Mouse (Mus musculus) forebrain, embryonic 13.5 days (tissue): ENCODE measurements around the gene Mcrip1. TPM values are rescaled to one million over a fixed set of nuclear protein-coding genes. Genes with fewer than 3 reads are reported as not detected.
"Not testable (repeated sequence)": the region's sequence is repeated elsewhere in the genome, so short reads cannot be mapped to it uniquely, and the experiment has no call there.

Experiments
- ATAC-seq: fragments of 200-750 bp; cut with Nextera tagmentation; 2 replicates; pipeline ENCODE4 v1.8.0; 2017
- H3K27ac ChIP-seq: fragments of 300-500 bp; sonication (generic); 2 replicates; pipeline ENCODE4 v1.5.1; 2015; ENCODE audit warnings: inconsistent platforms, mild to moderate bottlenecking, moderate library complexity
- H3K27me3 ChIP-seq: fragments of 300-500 bp; sonication (generic); 2 replicates; pipeline ENCODE4 v1.6.1; 2015; ENCODE audit warnings: mild to moderate bottlenecking, inconsistent platforms
- H3K36me3 ChIP-seq: fragments of 300-500 bp; sonication (generic); 2 replicates; pipeline ENCODE4 v1.6.1; 2015; ENCODE audit warnings: mild to moderate bottlenecking, inconsistent platforms; ENCODE audit not compliant: poor library complexity, severe bottlenecking
- H3K4me1 ChIP-seq: fragments of 300-500 bp; sonication (generic); 2 replicates; pipeline ENCODE4 v1.6.1; 2015; ENCODE audit warnings: inconsistent platforms
- H3K4me2 ChIP-seq: fragments of 300-500 bp; sonication (generic); 2 replicates; pipeline ENCODE4 v1.6.1; 2015; ENCODE audit warnings: inconsistent platforms, mild to moderate bottlenecking, moderate library complexity
- H3K4me3 ChIP-seq: fragments of 300-500 bp; sonication (generic); 2 replicates; pipeline ENCODE4 v1.5.1; 2015; ENCODE audit warnings: mild to moderate bottlenecking, inconsistent platforms
- H3K9ac ChIP-seq: fragments of 300-500 bp; sonication (generic); 2 replicates; pipeline ENCODE4 v1.6.1; 2015; ENCODE audit warnings: mild to moderate bottlenecking, inconsistent platforms
- H3K9me3 ChIP-seq: fragments of 300-500 bp; sonication (generic); replicated peaks from 2 replicates; pipeline ENCODE4 v1.6.1; 2016; ENCODE audit warnings: inconsistent platforms
- WGBS: fragments of 180-500 bp; shearing (Covaris S2); methylation state at CpG from one replicate; pipeline ENCODE4 v1.1.7; 2015; 5-methylcytosine and 5-hydroxymethylcytosine counted together
- polyA plus RNA-seq: library from polyadenylated mRNA; unstranded; fragments of >200 nt; fragmentation: Nextera tagmentation; extraction: Ambion mirVana; gene quantifications from 2 replicates; pipeline ENCODE4 v1.2.1, GENCODE M21; 2015

Gene Mcrip1
- polyA plus RNA-seq, 1 experiment from 2014 or later: 228 TPM

DNA sequence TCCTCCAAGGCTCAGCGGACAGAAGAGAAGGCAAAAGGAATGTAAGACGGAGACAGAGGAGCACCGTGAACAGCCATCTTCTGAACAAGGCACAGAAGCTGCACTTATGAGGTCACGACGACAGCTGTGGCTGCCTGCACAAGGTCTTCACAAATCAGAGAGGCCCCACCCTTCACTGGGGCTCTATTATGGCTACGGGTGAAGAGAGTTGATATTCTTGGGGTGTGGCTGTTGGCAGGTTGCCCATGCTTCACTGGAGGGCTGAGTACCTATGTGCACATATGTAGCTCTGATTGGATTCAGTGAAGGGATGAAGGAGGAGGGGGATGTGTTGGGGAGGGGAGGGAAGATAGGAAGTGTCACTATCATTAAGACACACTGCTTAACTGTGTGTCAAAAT, 31.0 kb downstream of the Mcrip1 start:
- Histone ChIP-seq H3K4me3 (no peak overlapping the region), H3K9ac (no peak overlapping the region), H3K27ac (no peak overlapping the region), H3K27me3 (no peaks in the 10 kb centered on the region), H3K4me1 (no peaks in the 10 kb centered on the region), H3K36me3 (no peaks in the 10 kb centered on the region), H3K9me3 (no peaks in the 10 kb centered on the region), H3K4me2 (no peak overlapping the region)
- ATAC-seq: no peak
- WGBS: 79% methylated on average over 6 of the region's 6 CpGs

DNA sequence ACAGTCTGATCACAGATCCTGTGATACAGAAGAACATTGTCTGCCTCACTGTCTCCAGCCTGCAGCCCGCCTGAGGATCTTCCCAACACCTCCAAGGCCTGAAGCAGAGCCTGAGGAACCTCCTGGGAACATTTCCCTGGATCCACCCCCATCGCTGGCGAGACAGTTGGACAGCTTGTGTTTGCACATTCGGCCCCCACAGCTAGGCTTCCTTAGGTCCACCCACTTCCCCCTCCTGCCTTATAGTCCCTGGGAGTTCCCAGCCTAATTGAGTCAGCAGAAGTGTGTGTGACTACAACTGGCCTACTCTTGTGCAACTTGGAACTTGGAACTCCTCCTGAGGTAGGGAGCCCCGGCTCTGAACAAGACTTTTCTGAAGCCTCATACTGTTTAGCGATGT, 31.5 kb downstream of the Mcrip1 start:
- WGBS: 74% methylated on average over 6 of the region's 6 CpGs
- ATAC-seq: no peak
- no peaks in the 10 kb centered on the region for H3K9me3 ChIP-seq

GRCm38 (mm10) chr11:120517147-120517546, 32.4 kb downstream of the Mcrip1 start:
- Histone ChIP-seq H3K4me1 (no peaks in the 10 kb centered on the region), H3K27me3 (no peaks in the 10 kb centered on the region), H3K4me3 (no peak overlapping the region), H3K27ac (no peak overlapping the region), H3K9ac (no peak overlapping the region), H3K36me3 (no peaks in the 10 kb centered on the region), H3K4me2 (no peak overlapping the region), H3K9me3 (no peaks in the 10 kb centered on the region)
- no peak for ATAC-seq
- 70% methylated on average over 4 of the region's 4 CpGs for WGBS

More for the DNA sequence above, 31.5 kb downstream of the Mcrip1 start:
- Histone ChIP-seq H3K4me3 (no peak overlapping the region), H3K4me1 (no peaks in the 10 kb centered on the region), H3K9ac (no peak overlapping the region), H3K4me2 (no peak overlapping the region), H3K27ac (no peak overlapping the region), H3K36me3 (no peaks in the 10 kb centered on the region), H3K27me3 (no peaks in the 10 kb centered on the region)

DNA sequence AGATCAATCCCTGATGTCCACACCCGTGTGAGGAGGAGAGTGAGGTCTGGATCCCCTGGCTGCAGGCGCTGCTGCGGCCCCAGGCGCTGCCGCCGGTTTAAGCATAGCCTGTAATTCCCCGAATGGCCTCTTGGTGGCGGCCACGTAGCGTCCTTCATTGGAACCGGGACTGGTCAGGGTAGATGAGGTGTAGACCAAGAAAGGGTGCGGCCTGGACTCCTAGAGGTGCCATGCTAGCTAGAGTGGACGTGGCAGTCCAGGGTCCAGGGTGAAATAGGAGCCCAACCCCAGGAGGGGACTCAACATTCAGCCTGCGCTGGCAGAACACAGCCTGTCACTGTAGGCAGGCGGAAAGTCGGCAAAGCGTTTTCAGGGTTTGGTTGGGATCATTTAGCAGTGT, 33.9 kb downstream of the Mcrip1 start:
- no peak overlapping the region for H3K9ac ChIP-seq
- H3K4me2 ChIP-seq: 0 out of 2 replicates have a peak overlapping the region, but pooled peaks have one; percentile 8
- H3K9me3 ChIP-seq: no peaks in the 10 kb centered on the region
- H3K4me1 ChIP-seq: peaks cover 2% of the 10 kb centered on the region
- no peaks in the 10 kb centered on the region for H3K27me3 ChIP-seq
- H3K4me3 ChIP-seq: no peak overlapping the region
- no peaks in the 10 kb centered on the region for H3K36me3 ChIP-seq
- peak; percentile 67; the same call in 1 of the 2 replicates for ATAC-seq
- H3K27ac ChIP-seq: no peak overlapping the region
- WGBS: 19% methylated on average over 17 of the region's 17 CpGs

- ATAC-seq, H3K36me3 ChIP-seq, H3K9me3 ChIP-seq, H3K4me3 ChIP-seq, H3K9ac ChIP-seq, H3K27me3 ChIP-seq, H3K27ac ChIP-seq, H3K4me1 ChIP-seq, H3K4me2 ChIP-seq: not testable (repeated sequence)
- WGBS: 84% methylated on average over 2 of the region's 2 CpGs
Measured at GRCm38 (mm10) chr11:120514262-120514661, 35.3 kb downstream of the Mcrip1 start.

DNA sequence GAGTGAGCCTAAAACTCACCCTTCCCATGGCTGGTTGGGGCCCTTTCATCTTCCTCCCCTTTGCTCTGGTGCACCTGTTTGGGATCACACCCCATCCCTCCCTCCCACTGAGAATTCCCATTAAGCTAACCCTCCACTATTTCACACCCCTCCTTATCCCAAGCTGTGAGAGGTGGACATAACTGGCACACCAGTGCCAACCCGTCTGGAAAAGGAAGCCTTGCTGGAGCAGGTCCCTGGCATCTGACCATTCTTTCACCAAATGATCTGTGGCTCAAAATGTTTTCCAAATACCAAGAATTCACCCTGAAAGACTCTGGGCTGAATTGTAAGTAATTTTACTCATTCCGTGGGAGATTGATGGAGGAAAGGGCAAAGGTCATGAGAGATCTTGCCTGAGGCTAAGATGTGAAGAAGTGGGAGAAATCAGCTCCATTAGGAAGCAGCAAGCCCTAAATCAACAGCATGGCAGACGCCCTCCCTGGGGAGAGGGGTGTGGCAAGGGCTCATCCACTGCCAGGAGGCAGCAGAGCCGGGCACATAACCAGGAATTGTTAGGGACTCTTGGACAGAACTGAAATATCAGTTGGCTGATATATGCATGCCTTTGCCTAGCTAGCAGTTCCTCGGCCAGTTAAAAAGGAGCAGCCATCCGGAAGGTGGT, 36.6 kb downstream of the Mcrip1 start:
- H3K36me3 ChIP-seq: no peaks in the 10 kb centered on the region
- no peaks in the 10 kb centered on the region for H3K9me3 ChIP-seq
- no peak overlapping the region for H3K4me2 ChIP-seq
- 54% methylated on average over 6 of the region's 6 CpGs for WGBS
- H3K4me3 ChIP-seq: no peak overlapping the region
- no peak for ATAC-seq
- H3K9ac ChIP-seq: no peak overlapping the region
- no peaks in the 10 kb centered on the region for H3K27me3 ChIP-seq
- peaks cover 7% of the 10 kb centered on the region for H3K4me1 ChIP-seq
- H3K27ac ChIP-seq: no peak overlapping the region

DNA sequence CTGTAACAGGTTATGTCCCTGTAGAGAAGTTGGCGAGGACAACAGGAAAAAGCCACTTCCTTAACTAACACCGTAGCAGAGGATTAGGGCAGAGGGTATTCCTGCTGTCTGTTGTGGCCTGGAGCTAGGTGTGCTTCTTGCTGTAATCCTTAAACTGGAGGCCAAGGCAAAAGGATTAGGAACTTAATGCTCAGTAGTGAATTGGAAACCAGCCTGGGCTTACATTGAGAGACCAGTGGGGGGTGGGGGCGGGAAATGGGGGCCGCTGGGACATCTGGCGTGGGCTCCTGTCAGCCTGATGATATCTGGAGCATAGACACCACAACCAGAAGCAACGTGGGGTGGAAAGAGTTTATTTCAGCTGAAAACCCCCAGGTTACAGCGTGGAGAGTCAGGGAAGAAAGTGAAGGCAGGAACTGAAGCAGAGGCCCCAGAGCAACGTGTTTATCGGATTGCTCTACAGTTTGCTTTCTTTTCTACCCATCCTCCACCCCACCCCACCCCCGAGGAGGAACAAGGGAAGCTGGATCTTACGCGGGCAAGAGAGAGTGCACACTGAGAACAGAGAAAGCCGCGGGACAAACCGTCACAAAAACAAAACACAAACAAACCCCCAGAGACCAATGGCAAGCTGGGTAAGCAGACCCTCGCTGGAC, 39.0 kb downstream of the Mcrip1 start:
- Histone ChIP-seq H3K4me3 (no peak overlapping the region), H3K4me2 (peak overlapping the region; percentile 41), H3K4me1 (peaks cover 7% of the 10 kb centered on the region), H3K9ac (peak overlapping the region; percentile 58), H3K27ac (no peak overlapping the region), H3K36me3 (no peaks in the 10 kb centered on the region), H3K27me3 (no peaks in the 10 kb centered on the region), H3K9me3 (no peaks in the 10 kb centered on the region)
- WGBS: 4% methylated on average over 16 of the region's 16 CpGs
- no peak for ATAC-seq

DNA sequence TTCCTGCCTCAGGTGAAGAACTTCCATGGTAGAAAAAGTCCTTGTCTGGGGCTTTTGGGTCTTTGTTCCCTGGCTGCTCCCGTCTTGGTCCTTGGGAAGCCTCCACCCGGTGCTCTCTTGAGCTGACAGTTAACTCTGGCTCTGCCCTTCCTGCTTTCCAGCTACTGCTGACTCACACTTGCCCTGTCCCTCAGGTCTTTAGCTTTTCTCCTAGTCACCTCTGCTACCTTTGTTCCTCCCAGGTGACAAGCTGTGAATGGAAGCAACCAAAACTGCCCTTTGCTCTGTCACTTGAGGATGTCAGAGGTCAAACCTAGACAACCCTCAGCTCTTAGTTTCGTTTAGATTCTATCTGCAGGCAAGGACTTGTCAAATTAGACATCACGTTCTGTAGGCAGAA, 39.6 kb downstream of the Mcrip1 start:
- Histone ChIP-seq H3K36me3 (no peaks in the 10 kb centered on the region), H3K27me3 (no peaks in the 10 kb centered on the region), H3K9me3 (no peaks in the 10 kb centered on the region), H3K4me1 (peaks cover 7% of the 10 kb centered on the region), H3K4me3 (no peak overlapping the region), H3K9ac (no peak overlapping the region), H3K4me2 (0 out of 2 replicates have a peak overlapping the region, but pooled peaks have one; percentile 41), H3K27ac (no peak overlapping the region)
- WGBS: 31% methylated on average over 4 of the region's 4 CpGs
- ATAC-seq: no peak

GRCm38 (mm10) chr11:120508290-120508870, 41.1 kb downstream of the Mcrip1 start:
- Histone ChIP-seq H3K36me3 (no peaks in the 10 kb centered on the region), H3K4me2 (no peak overlapping the region), H3K9me3 (no peaks in the 10 kb centered on the region), H3K27ac (no peak overlapping the region), H3K27me3 (no peaks in the 10 kb centered on the region), H3K4me3 (no peak overlapping the region), H3K4me1 (peaks cover 7% of the 10 kb centered on the region), H3K9ac (no peak overlapping the region)
- WGBS: 86% methylated on average over 9 of the region's 9 CpGs
- ATAC-seq: no peak

DNA sequence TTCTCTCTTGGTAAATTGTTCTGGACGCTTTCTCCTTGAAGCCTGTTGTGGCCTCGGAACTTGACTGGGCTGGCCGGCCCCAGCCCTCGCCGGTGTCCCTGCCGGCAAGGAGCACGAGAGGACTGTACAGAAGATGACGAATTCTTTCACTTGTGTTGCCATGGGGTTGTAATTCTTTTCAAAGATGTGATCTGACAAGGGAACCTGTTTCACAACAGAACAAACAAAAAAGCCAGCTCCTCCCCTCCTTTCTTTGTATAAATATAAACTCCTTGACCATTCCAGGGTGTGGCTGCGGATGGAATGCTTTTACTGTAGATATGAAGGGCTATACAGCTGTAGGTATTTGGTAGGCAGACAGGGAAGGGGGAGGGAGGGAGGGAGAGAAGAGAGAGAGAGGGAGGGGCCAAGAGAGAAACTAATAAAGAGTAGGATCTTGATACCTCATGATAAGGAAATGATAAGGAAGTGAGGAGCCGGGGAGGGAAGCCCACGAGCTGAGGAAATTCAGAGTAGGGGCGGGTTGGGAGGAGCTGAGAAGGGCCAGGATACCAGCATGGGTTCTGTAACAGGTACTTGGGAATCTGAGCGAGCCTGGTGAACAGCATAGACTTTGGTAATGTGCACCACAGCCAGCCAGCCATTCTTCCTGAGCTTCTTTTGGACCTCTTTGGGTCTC, 41.8 kb downstream of the Mcrip1 start:
- WGBS: 84% methylated on average over 13 of the region's 13 CpGs
- H3K9me3 ChIP-seq: no peaks in the 10 kb centered on the region
- H3K4me3 ChIP-seq: no peak overlapping the region
- no peak overlapping the region for H3K9ac ChIP-seq
- ATAC-seq: no peak
- H3K27ac ChIP-seq: no peak overlapping the region
- no peaks in the 10 kb centered on the region for H3K36me3 ChIP-seq
- no peaks in the 10 kb centered on the region for H3K27me3 ChIP-seq
- peaks cover 7% of the 10 kb centered on the region for H3K4me1 ChIP-seq
- no peak overlapping the region for H3K4me2 ChIP-seq

GRCm38 (mm10) chr11:120506899-120507298, 42.6 kb downstream of the Mcrip1 start:
- Histone ChIP-seq H3K27ac (no peak overlapping the region), H3K36me3 (no peaks in the 10 kb centered on the region)
- WGBS: 58% methylated on average over 4 of the region's 4 CpGs

GRCm38 (mm10) chr11:120505661-120506060, 43.9 kb downstream of the Mcrip1 start:
- no peaks in the 10 kb centered on the region for H3K36me3 ChIP-seq
- no peak overlapping the region for H3K27ac ChIP-seq
- H3K9ac ChIP-seq: no peak overlapping the region
- no peak overlapping the region for H3K4me3 ChIP-seq
- H3K4me1 ChIP-seq: peaks cover 5% of the 10 kb centered on the region
- H3K27me3 ChIP-seq: no peaks in the 10 kb centered on the region
- no peak overlapping the region for H3K4me2 ChIP-seq
- WGBS: 93% methylated on average over 3 of the region's 3 CpGs
- no peak for ATAC-seq
- H3K9me3 ChIP-seq: no peaks in the 10 kb centered on the region

More at GRCm38 (mm10) chr11:120506899-120507298, 42.6 kb downstream of the Mcrip1 start:
- Histone ChIP-seq H3K9ac (no peak overlapping the region), H3K27me3 (no peaks in the 10 kb centered on the region), H3K9me3 (no peaks in the 10 kb centered on the region), H3K4me2 (no peak overlapping the region), H3K4me3 (no peak overlapping the region), H3K4me1 (peaks cover 7% of the 10 kb centered on the region)
- no peak for ATAC-seq
